Mouse (Mus musculus) frontal cortex, postnatal 25 days (tissue): ENCODE data around the gene Phlda3.

Experiments
- DNase-seq, 2 experiments: peaks; one replicate each; pipeline ENCODE4 v3.0.0; 2022; ENCODE audit warnings: low spot score in 2 of 2

Phlda3 gene

GRCm38 (mm10) chr1:135759685-135760084, 6.2 kb upstream of the Phlda3 start:
- DNase-seq: no peak

DNA sequence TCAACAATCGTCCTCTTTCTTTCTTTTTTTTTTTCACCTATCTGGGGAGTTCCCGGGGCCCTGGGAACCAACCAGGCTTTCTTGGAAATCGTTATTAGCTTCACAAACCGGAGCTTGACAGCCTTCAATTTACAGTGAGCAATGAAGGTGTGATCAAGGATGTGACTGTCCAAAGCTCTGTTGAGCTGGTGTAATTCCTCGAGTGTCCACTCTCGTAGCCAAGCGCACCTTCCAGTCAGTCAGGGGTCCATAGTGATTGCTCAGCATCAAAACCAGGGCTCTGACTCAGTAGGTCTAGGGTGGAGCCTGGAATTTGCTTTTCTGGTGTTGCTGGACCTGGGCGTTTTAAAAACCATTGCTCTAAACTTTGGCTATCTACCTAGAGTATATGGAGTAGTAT, 5.7 kb upstream of the Phlda3 start:
- no peak for DNase-seq

DNA sequence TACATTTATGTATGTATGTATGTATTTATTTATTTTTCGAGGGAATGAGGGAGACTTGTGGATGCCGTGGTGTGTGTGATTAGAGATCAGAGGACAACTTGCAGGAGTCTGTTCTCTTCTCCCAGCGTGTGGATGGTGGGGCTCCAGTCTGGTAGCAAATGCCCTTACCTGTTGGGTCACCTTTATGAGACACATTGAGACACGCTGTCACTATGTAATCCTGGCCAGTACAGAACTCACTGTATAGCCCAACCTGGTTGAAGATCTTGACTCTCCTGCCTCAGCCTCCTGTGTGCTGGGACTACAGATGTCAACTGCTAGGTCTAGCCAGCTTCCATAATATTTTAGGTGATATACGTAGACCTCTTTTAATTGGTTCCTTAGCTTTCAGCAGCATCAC, 4.2 kb upstream of the Phlda3 start:
- no peak for DNase-seq

DNA sequence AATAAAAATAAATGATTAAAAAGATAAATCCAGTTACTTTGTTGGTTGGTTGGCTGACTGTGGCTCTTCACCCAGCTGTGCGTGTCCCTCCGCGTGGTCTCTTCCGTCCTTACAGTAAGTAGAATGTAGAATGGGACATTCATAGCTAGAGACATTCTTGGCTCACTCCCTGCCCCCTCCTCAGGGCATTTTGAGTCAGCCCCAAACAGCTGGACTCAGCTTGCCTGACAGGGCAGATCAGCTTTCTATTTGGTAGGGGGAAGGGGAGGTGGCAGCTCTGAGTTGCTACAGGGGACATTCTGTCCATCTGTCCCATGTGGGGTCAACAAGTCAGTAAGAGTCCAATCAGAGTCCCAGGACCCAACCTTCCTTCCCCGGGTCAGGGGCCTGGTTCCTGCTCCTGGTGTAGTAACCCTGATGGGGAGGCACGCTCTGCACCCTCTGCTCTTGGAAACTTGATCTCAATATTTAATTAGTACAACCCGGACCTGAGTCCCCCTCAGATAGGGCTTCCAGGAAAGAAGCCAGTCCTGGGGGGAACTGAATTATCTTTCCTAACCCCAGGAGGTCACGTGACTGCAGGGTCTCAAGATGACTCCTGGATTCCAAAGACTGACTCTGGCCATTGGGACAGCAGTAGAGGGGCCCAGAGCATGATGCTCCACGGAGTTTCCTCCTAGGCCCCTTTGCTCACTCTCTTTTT, 2.3 kb upstream of the Phlda3 start:
- DNase-seq: no peak

GRCm38 (mm10) chr1:135764206-135764528, 1.8 kb upstream of the Phlda3 start:
- DNase-seq: no peak

DNA sequence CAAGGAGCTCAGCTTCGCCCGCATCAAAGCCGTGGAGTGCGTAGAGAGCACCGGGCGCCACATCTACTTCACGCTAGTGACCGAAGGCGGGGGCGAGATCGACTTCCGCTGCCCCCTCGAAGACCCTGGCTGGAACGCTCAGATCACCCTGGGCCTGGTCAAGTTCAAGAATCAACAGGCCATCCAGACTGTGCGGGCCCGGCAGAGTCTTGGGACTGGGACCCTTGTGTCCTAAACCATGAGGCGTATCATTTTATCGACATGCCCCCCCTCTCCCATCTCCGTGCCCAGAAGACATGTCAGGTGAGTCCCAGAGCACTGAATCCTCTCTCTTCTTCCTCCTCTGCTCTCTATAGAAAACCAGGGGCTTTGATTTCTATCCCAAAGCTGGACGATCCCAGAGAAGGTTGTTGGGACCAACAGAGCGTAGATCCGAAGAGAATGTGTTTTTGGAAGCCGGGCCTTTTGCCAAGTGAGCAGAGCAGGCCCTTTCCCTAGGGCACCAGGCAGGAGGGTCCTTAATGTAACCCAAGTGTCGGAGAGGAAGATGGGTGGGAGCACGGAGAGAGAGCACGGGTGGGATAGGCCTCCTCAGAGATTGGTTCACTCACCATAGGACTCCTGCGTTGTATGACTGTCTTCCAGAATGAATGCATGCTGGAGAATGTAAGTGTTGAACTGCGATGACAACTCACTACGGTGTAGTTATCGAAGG, 830 bp downstream of the Phlda3 start:
- DNase-seq: no peak

DNA sequence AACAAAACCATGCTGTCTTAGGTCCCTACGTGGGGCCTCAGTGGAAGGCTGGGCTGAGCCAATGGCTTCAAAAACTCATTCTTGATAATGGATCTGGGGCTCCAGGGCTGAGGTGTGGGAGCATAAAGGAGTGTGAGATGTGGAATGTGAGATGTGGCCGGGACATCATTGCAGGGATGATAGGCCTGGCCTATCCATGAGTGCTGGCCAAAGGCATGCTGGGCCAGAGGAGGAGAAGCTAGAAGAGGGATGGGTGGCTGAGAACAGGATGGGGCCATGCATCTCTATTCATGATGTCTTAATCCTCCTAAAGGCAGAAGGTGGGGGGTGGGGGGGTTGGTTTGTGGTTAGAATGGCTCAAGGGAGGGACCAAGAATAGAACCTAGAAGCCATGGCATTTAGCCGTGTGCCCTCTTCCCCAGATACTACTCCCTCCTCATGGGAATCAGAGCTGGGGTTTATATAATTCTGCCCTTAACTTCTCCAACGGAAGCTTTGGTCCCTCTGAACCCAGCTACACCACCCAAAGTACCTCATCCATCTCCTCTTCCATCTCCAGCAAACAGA, 1.5 kb downstream of the Phlda3 start:
- no peak for DNase-seq

DNA sequence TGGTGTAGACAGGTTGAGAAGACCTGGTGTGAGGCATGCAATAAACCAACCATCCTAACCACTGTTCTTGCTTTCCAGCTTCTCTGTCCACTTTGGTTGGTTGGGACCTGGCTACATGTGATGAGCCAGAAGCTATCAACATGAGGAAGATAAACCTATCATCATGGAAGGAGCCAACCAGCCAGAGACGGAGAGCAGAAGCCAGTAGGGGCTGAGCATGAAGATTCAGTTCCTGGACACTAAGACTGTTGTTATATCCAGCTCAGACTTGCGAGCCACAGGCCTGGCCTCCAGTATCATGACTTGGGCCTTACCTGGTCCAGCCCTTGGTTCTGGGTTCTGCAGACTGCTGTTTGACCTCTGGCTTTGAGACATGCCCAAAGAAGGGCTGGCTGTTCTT, 2.5 kb downstream of the Phlda3 start:
- DNase-seq: no peak

GRCm38 (mm10) chr1:135770237-135770636, 4.3 kb downstream of the Phlda3 start:
- no peak for DNase-seq

- no peak for DNase-seq
Observed at GRCm38 (mm10) chr1:135770896-135771572, 5.1 kb downstream of the Phlda3 start.

- DNase-seq: no peak
Observed at GRCm38 (mm10) chr1:135771573-135771970, 5.7 kb downstream of the Phlda3 start.

GRCm38 (mm10) chr1:135776596-135776995, 10.7 kb downstream of the Phlda3 start:
- no peak for DNase-seq

GRCm38 (mm10) chr1:135777046-135777445, 11.1 kb downstream of the Phlda3 start:
- DNase-seq: no peak

DNA sequence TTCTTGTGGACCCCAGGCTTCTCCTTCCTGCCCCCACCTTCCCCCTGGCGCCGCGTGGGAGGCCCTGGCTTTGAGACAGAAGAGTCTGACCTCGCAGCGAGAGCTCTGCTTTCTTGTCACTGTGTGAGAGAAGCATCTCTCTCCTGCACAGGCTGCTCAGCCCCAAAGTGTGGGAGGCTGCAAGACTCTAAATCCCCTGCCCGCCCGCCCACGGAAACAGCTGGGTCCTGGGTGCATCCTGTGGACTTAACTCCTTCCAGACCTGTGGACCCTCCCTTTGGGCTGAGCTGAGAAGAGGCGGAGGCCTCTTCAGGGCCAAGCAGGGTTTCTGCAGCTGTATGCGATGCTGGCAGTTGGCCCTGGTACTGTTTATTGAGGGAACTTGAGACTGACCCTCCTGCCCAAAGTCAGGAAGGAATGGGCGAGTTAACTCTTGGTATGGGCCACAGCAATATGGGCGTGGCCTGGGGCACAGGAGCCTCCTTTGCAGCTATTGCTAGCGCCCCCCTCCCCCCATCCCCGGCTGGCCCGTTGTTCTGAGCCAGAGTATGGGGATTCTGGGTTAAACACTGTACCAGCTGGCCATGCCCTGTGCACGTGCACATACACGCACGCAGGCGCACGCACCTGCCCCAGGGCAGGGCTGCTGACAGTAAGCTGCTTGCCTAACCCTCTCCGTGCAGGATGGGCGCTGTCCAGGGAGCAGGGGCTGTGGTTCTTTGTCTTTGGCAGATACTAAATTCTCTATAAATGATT, 13.0 kb downstream of the Phlda3 start, which contains the start of gene Tnni1:
TSS of gene Tnni1 (plus strand) at position 655 of the 756 bp plus-strand sequence.
- DNase-seq: no peak

- DNase-seq: no peak
Observed at GRCm38 (mm10) chr1:135780649-135781048, 14.7 kb downstream of the Phlda3 start.

DNA sequence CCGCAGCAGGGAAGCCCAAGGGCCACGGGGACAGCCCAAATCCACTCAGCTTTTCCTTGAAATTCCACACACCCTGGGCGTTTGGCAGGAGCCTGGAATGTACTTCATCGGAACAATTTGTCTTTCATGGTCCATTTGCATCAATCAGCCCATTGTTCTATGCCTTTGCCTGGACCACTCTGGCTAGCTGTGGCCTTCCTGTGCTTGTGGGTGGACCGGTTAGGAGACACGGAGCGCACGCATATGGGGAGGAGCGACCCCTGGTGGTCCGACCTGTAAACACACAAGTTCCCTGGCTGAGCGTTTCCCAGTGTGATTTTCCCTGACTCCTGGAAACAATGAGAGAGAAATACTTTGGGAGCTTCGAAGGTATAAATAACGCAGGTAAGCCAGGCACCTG, 15.3 kb downstream of the Phlda3 start:
- peak; percentile 52 to 61 for DNase-seq

- DNase-seq: no peak
Observed at GRCm38 (mm10) chr1:135782816-135783215, 16.9 kb downstream of the Phlda3 start.

- DNase-seq: peak in 1 of 2 experiments; percentile 60
Observed at GRCm38 (mm10) chr1:135787799-135788198, 21.9 kb downstream of the Phlda3 start.

DNA sequence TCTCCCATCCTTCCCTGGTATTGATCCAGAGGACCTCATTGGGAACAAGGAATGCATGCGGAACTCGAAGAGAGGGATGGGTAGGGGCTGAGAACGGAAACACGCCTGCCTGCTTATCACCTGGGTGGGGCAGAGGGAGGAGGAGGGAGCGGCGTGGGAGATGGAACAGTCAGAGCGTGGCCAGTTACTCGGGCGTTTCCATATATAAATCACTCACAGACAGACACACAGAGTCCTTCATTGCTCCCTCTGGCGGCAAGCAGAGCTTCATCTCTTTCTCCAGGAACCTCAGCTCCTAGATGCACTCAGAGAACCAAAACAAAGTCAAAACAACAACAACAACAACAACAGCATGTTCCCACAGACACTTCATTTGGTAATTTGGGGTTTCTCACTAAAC, 22.8 kb downstream of the Phlda3 start:
- DNase-seq: no peak

DNA sequence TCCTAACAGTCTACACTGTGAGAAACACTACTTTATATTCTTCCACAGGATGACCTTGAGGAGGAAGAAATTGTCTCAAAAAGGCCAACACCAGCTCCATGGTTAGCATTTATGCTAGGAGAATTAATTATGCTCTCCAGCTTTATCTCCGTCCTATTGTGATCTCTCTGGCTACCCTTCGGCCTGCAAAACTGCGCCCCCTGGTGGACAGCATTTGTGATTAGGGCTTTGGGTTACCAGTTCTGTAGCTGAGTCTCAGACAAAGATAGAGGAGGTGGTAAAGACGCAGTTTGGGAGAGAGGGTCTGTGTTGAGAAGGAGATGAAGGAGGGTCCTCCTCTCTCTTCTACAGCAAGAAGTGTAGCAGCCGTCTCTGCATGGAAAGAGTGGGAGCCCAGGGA, 23.9 kb downstream of the Phlda3 start:
- DNase-seq: peak in 1 of 2 experiments; percentile 66

GRCm38 (mm10) chr1:135792143-135792939, 26.4 kb downstream of the Phlda3 start:
- no peak for DNase-seq
